Mouse (Mus musculus): Measurements from ENCODE around the gene Ptma.
A peak's percentile ranks its signal among the peaks of the same experiment; 100 is the strongest.
"Not testable (repeated sequence)": the region's sequence is repeated elsewhere in the genome, so short reads cannot be mapped to it uniquely, and the experiment has no call there.

Ptma gene

DNA sequence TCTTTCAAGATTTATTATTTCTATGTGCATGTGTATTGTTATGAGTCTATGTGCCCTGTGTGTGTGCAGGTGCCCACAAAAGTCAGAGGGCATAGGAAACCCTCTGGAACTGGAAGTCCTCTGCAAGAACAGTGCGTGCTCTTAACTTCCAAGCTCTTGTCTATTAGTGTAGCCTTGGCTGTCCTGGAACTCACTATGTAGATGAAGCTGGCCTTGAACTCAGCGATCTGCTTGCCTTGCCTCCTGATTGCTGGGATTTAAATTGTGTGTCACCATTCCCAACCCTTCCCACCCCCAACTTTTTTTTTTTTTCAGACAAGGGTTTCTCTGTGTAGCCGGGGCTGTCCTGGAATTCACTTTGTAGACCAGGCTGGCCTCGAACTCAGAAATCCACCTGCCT, 30.2 kb upstream of the Ptma start:
- DNase-seq (ENCODE audit: low read depth, low spot score) = no peak

DNA sequence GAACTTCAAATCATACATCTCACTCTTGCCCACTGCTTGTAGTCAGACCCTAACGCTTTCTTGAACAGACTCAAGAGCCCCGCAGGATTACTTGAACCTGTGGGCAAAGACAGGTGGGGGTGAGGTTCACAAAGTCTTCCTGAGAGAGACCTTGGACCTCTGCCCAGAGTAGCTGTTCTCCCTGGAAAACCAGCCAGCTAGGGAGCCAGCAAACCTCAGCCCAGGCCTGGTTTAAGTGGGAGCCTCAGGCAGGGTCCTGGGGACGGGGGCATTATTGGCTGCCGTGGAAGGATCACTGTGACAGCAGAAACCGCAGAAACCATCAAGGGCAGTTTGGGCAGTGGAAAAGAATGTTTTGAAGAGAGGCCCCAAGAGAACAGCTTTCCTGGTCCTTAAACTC, 29.2 kb upstream of the Ptma start:
- no peak for DNase-seq (ENCODE audit: low read depth, low spot score)

DNA sequence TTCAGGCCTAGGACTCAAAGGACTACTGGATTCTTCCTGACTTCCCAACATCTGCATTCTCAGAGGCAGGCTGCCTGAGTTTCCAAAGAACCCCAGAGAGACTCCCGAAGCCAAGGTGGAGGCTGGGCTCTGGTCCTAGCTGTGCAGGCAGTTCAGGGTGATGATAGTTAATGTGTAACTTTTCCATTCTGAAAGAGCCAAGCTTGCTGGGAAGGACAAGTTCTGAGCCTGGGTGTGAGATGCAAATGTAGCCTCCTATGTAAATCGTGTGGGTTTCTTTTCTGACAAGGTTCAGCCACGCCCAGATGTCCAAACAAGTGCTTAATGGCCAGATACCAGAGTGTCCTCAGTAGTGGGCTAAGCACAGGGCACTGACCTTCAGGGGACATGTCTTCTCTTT, 28.5 kb upstream of the Ptma start:
- DNase-seq (ENCODE audit: low read depth, low spot score) = peak; percentile 69

DNA sequence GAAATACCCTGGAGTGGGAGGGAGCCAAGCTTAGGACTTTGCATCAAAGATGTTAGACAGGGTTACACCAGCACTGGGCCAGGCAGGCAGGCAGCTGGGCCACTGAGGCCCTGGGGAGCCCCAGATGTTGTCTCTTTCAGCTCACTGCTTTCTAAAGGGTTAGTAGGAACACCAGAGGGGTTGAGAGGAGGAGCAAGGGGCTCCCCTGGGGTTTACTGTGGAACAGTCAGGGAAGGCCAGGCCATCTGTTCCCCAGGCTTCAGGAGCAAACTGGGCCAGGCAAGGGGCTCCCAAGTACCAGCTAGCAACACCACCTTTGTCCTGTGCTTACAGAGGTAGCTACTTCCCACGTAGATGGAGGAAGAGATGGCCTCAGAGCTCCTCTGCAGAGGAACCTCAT, 27.9 kb upstream of the Ptma start:
- DNase-seq (ENCODE audit: low read depth, low spot score) = no peak

DNA sequence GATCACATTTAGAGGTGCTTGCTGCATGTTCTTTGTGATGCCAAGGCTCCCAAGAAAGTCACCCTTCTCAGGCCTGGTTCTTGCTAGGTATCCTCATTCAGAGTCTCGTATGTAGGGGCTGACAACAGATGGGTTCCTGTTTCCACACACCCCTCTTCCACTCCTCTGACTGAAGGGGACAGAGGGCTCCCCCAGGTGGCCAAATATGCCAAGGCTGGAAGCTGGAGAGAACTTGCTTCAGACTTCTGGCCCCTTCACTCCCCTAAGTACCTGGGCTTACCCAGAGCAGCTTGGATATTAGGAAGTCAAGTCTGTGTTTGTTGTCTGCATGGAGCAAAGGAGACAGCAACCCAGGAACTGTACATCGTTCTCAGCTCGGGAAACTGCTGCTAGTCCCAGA, 26.6 kb upstream of the Ptma start:
- DNase-seq (ENCODE audit: low read depth, low spot score) = no peak

DNA sequence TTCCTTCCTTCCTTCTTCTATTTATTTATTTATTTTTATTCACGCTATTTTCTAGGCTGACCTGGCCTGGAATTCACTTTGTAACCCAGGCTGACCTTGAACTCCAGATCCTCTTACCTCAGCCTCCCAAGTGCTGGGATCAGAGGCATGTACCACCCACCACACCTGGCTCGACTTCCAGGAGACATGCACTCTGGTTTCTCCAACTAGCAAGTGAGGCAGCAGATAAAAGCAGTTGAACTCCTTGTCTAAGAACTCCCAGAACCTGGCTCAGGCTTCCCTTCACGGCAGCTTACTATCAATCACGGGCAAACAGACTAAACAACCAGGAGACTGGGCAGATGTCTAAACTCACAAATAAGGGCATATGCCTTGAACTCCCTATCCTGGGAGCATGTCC, 25.8 kb upstream of the Ptma start:
- DNase-seq (ENCODE audit: low read depth, low spot score) = no peak

DNA sequence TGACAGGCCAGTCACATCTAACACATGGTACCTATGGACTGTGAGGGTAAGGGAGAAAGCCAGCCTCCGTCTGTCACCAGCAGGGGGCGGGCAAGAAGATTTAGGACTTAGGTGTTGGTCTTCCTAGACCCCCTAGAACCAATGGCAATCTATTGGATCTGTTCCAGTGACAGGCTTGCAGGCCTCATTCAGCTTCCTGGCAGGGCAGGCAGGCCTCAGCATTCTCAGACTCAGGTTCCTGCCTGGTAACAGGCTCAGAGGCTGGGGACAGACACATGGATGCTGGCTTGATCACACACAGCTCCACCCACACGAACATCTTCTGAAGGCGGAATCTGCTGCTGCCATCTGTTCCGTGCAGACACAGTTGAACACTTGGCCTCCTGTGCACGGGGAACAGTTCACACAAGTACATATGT, 25.4 kb upstream of the Ptma start:
- DNase-seq (ENCODE audit: low read depth, low spot score) = peak; percentile 86

DNA sequence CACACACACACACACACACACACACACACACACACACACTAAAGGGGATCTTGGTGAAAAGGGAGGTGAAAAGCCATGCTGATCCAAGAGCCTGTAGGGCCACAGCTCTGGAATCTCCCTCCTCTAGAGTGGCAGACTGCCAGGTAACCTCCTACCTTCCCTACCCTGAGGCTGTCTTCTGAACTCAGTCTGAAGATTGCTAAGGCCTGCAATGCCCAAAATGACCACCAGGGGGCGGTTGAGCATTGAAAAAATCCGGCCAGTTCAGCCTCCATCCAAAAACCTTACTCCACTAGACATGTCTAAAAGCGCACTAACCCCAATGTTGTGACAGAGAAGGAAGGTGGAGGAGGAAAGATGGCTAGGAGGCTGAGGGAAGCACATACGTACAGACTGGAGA, 25.0 kb upstream of the Ptma start:
- DNase-seq (ENCODE audit: low read depth, low spot score) = peak; percentile 95

DNA sequence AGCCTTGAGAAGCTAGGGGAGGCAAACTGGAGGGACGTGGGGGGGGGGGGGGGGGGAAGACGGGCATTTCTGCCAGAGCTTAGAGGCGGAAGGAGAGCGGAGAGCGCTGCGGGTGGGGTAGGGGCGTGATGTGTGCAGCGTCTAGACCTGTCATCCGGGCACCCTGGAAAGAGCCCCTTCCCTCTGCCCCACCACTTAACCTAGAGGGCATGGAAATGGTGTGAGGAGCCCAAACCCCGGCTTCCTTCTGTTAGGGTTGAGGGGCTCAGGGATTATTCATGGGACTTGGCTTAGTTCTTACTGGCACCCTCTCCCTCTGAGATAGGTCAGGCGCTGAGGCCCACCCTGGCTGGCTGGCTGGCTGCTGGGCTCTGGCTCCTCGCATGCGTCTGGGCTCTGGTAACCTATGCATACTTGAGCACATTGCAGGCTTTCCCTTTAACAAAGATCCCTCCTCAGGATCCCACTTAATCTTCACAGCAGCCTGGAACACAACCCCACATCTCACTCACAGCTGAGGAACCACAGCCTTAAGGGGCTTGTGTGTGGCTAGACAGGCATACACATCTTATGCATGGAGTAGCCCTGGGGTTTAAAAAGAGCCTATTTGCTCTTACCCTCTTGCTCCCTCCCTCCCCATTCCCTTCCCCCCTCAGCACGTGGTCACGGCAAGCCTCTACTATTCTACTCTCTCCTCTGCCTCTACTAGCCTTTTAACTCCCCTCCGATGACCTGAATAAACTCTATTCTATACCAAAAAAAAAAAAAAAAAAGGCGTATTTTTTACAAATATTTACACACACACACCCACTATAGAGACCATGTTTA, 24.1 kb upstream of the Ptma start:
- DNase-seq (ENCODE audit: low read depth, low spot score) = peak; percentile 65

DNA sequence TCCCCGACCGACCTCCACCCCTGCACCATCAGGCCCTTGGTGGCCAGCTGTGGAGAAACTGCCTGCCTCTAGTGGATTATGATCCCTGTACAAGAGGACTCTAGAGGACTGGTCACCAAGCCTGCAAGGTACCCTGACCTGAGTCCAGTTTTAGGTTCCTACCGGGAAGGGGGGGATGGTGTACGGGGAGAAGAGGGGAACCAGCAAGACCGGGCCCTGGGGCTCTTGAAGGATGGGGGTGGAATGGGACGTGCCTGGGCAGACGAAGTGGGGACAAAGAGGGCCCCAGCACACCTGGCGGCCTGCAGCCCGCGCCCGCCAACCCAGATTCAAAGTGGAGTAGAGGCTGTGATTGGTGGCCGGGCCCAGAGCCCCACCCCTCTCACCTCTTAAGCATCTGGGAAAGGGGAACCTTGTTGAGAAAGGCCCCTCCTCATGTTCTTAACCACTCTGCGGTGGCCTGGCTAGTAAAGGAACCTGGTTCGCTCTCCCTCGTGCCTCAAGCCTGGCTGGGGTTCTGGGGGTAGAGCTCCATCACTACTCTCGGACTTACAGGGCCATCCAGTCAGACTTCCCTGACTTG, 23.3 kb upstream of the Ptma start:
- DNase-seq (ENCODE audit: low read depth, low spot score) = peak; percentile 88

DNA sequence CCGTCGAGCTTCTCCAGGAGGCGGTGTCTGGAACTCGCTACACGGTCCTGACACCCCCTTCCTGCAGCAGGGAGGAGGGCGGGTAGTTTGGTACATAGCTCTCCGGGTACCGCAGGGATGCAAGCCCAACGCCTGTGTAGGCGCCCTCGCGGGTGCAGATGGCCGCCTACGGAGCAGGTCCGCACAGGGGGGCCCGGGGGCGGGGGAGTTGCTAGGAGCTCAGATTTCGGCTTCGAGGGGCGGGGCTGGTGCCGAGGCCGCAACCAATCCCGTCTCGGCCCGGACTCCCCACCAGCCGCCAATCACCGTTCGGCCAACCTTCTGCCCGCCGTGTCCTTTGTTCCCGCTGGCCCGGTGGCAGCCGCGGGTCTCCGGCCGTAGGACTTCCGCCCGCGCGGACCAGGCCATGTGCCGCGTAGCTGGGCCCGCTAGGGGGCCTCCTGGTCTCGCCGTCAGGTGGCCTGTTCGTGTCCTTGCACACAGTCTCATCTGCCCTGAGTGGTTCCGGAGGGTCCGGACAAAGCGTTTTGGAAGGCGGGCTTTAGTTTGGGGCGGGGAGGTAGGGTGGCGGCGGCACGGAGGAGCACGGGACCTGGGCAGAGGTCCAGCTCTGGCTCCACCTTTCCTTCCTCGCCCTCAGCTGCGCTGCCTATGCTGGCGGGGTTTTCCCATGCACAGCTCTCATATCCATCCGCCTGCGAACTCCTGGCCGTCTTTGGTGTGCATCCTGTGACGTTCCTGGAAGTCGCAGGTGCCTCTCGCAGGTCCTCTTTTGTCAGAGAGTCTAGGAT, 22.4 kb upstream of the Ptma start:
- peak; percentile 96 for DNase-seq (ENCODE audit: low read depth, low spot score)

DNA sequence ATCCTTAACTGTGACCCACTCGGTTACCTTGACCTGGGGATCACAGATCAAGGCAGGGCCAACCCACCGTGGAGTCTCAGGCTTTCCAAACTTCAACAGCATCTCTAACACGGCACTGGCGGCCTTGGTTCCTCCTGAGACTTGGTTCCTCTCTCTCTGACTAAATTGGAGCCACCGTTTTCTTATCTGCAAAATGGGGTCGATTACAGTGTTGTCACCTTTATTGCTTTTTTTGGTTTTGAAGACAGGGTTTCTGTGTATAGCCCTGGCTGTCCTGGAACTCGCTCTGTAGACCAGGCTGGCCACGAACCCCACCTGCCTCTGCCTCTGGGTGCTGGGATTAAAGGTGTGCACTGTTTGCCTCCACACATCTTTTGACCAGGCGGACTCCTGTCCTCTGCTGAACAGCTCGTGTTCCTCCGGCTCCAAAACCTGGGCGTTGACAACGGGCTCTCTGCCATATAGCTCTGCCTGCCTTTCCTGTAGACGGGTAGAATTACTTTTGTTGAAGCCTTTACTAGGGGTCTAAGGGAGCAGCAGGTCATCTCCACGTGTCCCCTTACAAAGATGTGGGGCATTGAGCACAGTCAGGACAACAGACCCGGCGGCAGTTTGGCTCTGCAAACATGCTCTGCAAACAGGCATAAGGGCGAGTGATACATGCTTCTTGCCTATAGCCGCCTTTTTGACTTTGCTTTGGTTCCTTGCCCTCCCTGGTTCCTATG, 21.7 kb upstream of the Ptma start:
- DNase-seq (ENCODE audit: low read depth, low spot score) = no peak

DNA sequence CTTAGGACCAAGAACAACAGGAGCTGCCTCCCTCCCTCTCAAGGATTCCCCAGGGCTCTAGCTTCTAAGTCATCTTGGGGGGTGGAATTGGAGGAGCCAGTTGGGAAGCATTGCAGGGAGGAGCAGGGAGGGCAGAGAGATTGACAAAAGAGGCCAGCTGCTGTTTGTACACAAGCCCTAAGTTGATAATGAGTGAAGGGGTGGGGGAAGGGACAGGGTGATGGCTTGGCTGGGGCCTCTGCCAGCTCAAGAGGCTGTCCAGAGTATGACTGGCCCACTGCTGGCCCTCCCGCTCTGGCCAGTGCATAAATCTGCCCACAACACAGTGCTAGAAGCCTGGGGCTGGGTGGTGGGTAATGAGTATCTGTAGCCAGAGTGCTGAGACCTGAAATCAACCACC, 21.1 kb upstream of the Ptma start:
- no peak for DNase-seq (ENCODE audit: low read depth, low spot score)

DNA sequence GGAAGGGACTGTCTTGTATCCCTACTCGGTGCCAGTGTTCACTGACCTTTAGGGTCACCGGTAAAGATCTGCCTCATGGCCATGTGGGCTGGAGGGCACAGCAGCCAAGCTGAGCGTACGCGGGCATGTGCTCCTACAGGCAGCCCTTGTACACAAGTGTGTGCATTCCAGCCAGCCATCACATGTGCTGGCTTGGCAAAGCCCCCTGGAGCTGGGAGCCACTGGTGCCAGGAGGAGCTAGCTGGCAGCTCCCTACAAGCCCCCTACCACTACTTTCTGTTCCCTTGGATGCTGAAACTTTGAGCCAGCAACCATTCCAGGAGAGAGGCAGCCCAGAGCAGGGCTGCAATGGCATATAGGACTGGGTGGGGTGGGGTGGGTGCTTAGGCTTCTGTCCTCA, 20.1 kb upstream of the Ptma start:
- DNase-seq (ENCODE audit: low read depth, low spot score) = no peak

DNA sequence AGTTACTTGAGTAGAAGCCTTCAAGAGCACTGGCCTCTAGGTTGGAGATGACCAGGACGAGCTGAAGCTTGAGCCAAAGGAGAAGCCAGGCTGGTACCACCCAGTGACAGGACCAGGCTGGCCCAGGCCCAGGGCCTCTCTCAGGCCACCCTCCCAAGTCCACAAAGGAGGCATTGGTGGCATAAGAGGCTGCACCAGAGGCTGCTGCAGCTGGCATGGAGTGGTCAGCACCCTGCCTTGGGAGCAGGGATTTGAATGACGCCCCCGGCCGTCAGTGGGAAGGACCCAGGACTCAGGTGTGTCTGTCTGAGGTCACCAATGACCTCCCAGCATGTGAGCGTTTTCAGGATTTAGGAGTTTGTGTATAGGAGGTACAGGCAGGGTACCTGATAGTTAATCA, 18.7 kb upstream of the Ptma start:
- DNase-seq (ENCODE audit: low read depth, low spot score) = no peak

DNA sequence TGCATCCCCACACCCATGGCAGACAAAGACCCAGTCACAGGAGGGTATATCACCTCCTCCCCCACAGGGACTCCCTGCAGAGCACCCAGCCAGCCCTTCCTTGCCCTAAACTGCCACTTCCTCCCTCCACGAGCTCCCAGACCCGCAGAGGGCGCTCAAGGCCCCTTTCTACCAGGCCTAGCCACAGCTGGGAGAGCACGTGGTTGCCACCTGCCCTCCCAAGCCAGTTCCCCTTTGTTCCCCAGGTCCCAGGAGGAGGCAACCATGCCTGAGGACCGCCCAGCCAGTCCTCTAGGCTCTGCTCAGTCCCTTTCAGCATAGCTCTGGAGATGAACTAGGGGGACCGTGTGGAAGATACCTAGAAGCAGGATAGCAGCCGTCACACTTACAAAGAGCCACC, 17.1 kb upstream of the Ptma start:
- DNase-seq (ENCODE audit: low read depth, low spot score) = peak; percentile 99

DNA sequence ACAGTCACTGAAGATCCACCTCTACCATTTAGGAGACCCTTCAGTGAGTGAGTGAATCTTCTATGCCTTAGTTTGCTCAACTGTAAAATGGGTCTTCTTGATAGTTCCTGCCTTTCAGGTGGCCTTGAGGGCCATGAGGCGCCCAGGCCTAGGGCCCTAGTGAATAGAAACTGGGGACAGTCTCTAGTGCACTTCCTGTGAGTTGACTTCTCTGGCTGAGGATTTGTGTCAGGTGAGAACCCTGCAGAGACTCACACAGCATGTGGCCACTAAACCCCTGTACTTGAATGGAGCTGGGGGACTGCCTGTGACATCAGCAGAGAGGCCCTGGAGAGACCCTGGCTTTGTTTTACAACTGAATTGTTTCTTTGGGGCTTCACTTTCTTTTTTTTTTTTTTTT, 16.3 kb upstream of the Ptma start:
- peak; percentile 42 for DNase-seq (ENCODE audit: low read depth, low spot score)

DNA sequence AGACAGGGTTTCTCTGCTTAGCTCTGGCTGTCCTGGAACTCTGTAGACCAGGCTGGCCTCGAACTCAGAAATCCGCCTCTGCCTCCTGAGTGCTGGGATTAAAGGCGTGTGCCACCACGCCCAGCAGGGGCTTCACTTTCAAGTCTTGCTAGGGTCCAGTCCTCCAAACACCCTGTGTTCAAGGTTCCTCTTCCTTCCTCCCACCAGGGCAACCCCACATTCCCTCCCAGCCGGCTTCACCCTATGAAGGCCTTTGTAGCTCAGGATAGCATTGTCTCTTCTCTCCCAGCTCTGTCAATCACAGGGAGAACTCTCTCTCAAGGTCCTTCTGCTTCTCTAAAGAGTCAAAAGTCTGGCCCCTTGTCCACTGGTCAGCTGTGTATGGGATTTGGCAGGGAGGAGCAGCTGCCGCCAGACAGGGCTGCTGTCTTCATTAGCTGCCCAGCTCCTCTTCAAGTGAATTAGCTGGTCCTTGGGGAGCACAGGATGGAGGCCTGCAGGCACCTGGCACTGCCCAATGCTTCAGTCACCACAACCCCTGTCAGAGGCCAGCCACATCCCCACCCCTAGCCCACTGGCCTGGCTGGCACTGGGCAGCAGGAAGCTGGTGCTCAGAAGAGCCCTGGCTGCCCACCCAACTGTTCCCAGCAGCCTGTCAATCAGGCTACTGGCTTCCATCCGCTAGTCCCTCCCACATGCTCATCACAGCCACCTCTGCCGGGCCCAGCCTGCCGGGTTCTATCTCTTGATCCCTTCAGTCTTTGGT, 15.7 kb upstream of the Ptma start:
- DNase-seq (ENCODE audit: low read depth, low spot score) = peak; percentile 37

DNA sequence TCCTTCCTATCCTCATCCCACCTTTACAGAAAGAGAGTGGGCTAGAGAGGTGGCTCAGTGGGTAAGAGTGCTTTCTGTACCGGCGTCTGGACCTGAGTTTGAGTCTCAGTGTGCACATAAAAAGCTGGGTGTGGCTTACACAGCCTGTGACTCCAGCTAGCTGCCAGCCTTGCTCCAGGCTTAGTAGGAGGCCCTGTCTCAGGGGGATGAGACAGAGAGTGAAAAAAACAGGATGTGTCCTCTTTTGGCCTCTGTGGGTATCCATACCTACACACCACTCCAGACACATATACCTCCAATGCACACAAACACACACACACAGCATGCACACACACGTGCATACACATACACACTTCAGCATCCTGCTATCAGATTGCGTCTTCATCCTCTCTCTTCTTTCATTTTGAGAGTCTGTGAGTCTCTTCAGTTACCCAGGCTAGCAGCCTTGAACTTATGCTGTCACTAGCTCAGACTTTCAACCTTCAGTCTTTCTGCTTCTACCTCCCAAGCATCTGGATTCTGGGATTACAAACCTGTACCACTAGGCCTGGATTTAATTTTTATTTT, 14.3 kb upstream of the Ptma start:
- DNase-seq (ENCODE audit: low read depth, low spot score) = no peak

DNA sequence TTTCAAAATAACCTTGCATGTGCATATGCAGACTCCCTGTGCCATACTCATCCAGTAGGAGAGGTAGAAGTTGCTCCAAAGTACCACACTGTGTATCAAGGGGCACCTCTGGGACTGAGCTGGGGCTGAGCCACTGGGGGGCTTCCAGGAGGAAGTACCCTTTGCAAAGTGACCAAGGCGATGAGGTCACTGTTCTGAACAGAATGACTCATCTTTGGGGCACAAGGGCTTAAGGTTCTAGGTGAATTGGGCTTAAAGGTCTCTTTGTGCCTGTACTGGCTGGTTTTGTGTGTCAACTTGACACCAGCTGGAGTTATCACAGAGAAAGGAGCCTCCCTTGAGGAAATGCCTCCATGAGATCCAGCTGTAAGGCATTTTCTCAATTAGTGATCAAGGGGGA, 13.5 kb upstream of the Ptma start:
- DNase-seq (ENCODE audit: low read depth, low spot score) = not testable (repeated sequence)

Measured in ZHBTc4 (cell line).